Mouse (Mus musculus): ENCODE results near the gene Rcn3. TPM values are rescaled to one million over a fixed set of nuclear protein-coding genes. Genes with fewer than 3 reads are reported as not detected.

Gene Rcn3
- polyA plus RNA-seq, 1 experiment from 2014 or later: 5.1 TPM

- Histone ChIP-seq H3K79me2 (ENCODE audit: inconsistent target) (peaks cover 81% of the 10 kb centered on the region), H3K27ac (no peak overlapping the region), H3K4me3 (ENCODE audit: inconsistent target) (no peak overlapping the region), H3K36me3 (ENCODE audit: inconsistent target) (peaks cover 27% of the 10 kb centered on the region)
- 93% methylated on average over 25 of the region's 38 CpGs for WGBS (ENCODE audit: missing documents)
Observed at GRCm38 (mm10) chr7:45048001-45048890, 43.8 kb downstream of the Rcn3 start.

DNA sequence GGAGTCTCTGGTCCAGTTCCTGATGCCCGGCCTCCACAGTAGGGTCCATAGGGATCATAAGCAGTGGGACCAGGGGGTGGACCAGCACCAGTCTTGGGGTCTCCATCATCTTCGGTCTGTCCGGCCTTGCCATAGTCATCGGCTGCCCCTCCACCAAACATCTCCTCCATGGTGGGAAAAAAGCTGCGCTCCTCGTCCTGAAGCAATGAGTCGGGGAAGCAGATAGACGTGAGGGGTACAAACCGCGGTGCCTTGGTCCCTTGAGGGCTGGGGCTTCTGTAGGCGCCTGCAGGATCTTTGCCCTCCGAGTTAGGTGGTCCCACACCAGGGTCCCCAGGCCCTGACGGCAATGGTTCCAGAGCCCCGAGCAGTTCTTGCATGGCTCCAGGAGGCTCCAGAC, 44.5 kb downstream of the Rcn3 start:
- H3K36me3 ChIP-seq (ENCODE audit: inconsistent target): peaks cover 35% of the 10 kb centered on the region
- peaks cover 84% of the 10 kb centered on the region for H3K79me2 ChIP-seq (ENCODE audit: inconsistent target)
- no peak overlapping the region for H3K27ac ChIP-seq
- H3K4me3 ChIP-seq (ENCODE audit: inconsistent target): no peak overlapping the region
- WGBS (ENCODE audit: missing documents): over 99% methylated on average over 14 of the region's 14 CpGs

GRCm38 (mm10) chr7:45046853-45047350, 45.1 kb downstream of the Rcn3 start:
- H3K27ac ChIP-seq: no peak overlapping the region
- 93% methylated on average over 21 of the region's 26 CpGs for WGBS (ENCODE audit: missing documents)
- H3K36me3 ChIP-seq (ENCODE audit: inconsistent target): peaks cover 41% of the 10 kb centered on the region
- no peak overlapping the region for H3K4me3 ChIP-seq (ENCODE audit: inconsistent target)
- H3K79me2 ChIP-seq (ENCODE audit: inconsistent target): peaks cover 84% of the 10 kb centered on the region

GRCm38 (mm10) chr7:45045741-45046140, 46.3 kb downstream of the Rcn3 start:
- Histone ChIP-seq H3K4me3 (ENCODE audit: inconsistent target) (no peak overlapping the region), H3K27ac (no peak overlapping the region), H3K36me3 (ENCODE audit: inconsistent target) (peaks cover 52% of the 10 kb centered on the region), H3K79me2 (ENCODE audit: inconsistent target) (peaks cover 84% of the 10 kb centered on the region)
- WGBS (ENCODE audit: missing documents): 95% methylated on average over 13 of the region's 22 CpGs

GRCm38 (mm10) chr7:45043307-45043706, 48.7 kb downstream of the Rcn3 start:
- Histone ChIP-seq H3K36me3 (ENCODE audit: inconsistent target) (peaks cover 55% of the 10 kb centered on the region), H3K79me2 (ENCODE audit: inconsistent target) (peaks cover 70% of the 10 kb centered on the region; the same call in 1 of the 2 replicates), H3K4me3 (ENCODE audit: inconsistent target) (no peak overlapping the region), H3K27ac (no peak overlapping the region)
- 95% methylated on average over 12 of the region's 14 CpGs for WGBS (ENCODE audit: missing documents)

GRCm38 (mm10) chr7:45040851-45041250, 51.2 kb downstream of the Rcn3 start:
- Histone ChIP-seq H3K79me2 (ENCODE audit: inconsistent target) (peaks cover 76% of the 10 kb centered on the region; the same call in 1 of the 2 replicates), H3K36me3 (ENCODE audit: inconsistent target) (peaks cover 57% of the 10 kb centered on the region), H3K4me3 (ENCODE audit: inconsistent target) (no peak overlapping the region), H3K27ac (no peak overlapping the region)
- WGBS (ENCODE audit: missing documents): 91% methylated on average over 9 of the region's 9 CpGs

- Histone ChIP-seq H3K27ac (no peak overlapping the region), H3K4me3 (ENCODE audit: inconsistent target) (no peak overlapping the region), H3K79me2 (ENCODE audit: inconsistent target) (peaks cover 60% of the 10 kb centered on the region; the same call in 1 of the 2 replicates), H3K36me3 (ENCODE audit: inconsistent target) (peaks cover 63% of the 10 kb centered on the region)
- WGBS (ENCODE audit: missing documents): 99% methylated on average over 9 of the region's 9 CpGs
Observed at GRCm38 (mm10) chr7:45038411-45038810, 53.6 kb downstream of the Rcn3 start.

DNA sequence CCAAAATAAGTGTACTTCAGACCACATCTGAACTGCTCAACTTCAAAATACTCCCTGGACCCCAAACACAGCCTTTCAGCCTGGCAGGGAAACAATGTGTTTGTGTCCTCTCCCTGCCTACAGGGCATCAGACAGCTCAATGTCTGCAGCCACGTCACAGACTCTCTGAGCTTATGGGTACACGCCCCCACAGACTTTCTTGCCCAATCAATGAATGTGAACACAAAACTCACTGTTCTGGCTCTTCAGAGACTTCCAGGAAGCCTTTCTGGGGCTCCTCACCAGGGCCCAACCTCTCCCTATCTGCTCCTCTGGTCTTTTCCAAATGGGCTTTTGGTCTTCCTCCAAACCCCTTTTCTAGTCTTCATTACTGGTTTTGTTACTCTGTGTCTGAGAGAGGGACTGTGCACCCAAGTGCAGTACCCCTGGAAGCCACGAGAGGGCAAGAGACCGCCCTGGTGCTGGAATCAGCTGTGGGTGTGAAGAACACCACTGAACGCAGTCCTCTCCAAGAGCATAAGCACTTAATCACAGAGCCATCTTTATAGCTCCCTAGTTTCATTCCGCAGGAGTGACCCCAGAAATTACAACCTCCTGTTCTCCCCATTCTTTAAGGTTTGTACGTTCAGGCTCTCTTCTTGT, 54.2 kb downstream of the Rcn3 start:
- WGBS (ENCODE audit: missing documents): 68% methylated on average over 7 of the region's 7 CpGs
- Histone ChIP-seq H3K4me3 (ENCODE audit: inconsistent target) (no peak overlapping the region), H3K27ac (no peak overlapping the region), H3K79me2 (ENCODE audit: inconsistent target) (peaks cover 55% of the 10 kb centered on the region; the same call in 1 of the 2 replicates), H3K36me3 (ENCODE audit: inconsistent target) (peaks cover 63% of the 10 kb centered on the region)

DNA sequence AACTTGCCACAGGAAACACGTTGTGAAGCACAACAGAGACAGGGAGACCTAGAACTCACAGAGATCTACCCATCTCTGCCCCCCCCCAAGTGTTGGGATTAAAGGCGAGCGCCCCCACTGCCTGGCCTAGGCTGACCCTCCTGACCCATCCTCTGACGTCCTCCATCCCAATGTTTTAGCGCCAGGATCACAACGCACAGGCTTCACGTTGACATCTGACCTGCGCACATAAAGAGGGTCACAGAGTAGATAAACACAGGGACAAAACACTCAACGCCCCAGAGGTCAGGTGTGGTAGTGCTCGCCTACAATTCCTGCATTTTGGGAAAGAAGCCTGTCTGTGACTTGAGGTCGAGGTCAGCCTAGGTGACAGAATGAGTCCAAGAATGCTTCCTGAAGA, 55.3 kb downstream of the Rcn3 start:
- 96% methylated on average over 11 of the region's 11 CpGs for WGBS (ENCODE audit: missing documents)
- Histone ChIP-seq H3K4me3 (ENCODE audit: inconsistent target) (no peak overlapping the region), H3K79me2 (ENCODE audit: inconsistent target) (peaks cover 44% of the 10 kb centered on the region; the same call in 1 of the 2 replicates), H3K36me3 (ENCODE audit: inconsistent target) (peaks cover 61% of the 10 kb centered on the region), H3K27ac (no peak overlapping the region)

- peaks cover 33% of the 10 kb centered on the region; the same call in 1 of the 2 replicates for H3K79me2 ChIP-seq (ENCODE audit: inconsistent target)
- no peak overlapping the region for H3K4me3 ChIP-seq (ENCODE audit: inconsistent target)
- H3K27ac ChIP-seq: no peak overlapping the region
- H3K36me3 ChIP-seq (ENCODE audit: inconsistent target): peaks cover 62% of the 10 kb centered on the region
- 65% methylated on average over 3 of the region's 3 CpGs for WGBS (ENCODE audit: missing documents)
Observed at GRCm38 (mm10) chr7:45035631-45036030, 56.4 kb downstream of the Rcn3 start.

- Histone ChIP-seq H3K79me2 (ENCODE audit: inconsistent target) (peaks cover 26% of the 10 kb centered on the region; the same call in 1 of the 2 replicates), H3K36me3 (ENCODE audit: inconsistent target) (peaks cover 67% of the 10 kb centered on the region), H3K27ac (no peak overlapping the region), H3K4me3 (ENCODE audit: inconsistent target) (no peak overlapping the region)
- 96% methylated on average over 15 of the region's 19 CpGs for WGBS (ENCODE audit: missing documents)
Observed at GRCm38 (mm10) chr7:45033722-45034359, 58.2 kb downstream of the Rcn3 start.

Other genes starting within 250 kb of the Rcn3 start
- gene Akt1s1, start 243.2 kb downstream of the Rcn3 start, polyA plus RNA-seq (2018): 33.4 to 56.3 TPM (median 49.1 TPM) in 3 replicates
- 25.6 to 51.8 TPM (median 28.3 TPM) in 3 replicates for gene Tbc1d17, start 243.1 kb downstream of the Rcn3 start, polyA plus RNA-seq (2018)
- gene Pnkp, start 235.1 kb downstream of the Rcn3 start, polyA plus RNA-seq (2018): 17.4 to 42.4 TPM (median 36.1 TPM) in 3 replicates
- 38.5 to 61.7 TPM (median 49.4 TPM) in 3 replicates for gene Ptov1, start 222.4 kb downstream of the Rcn3 start, polyA plus RNA-seq (2018)
- gene Med25, start 199.5 kb downstream of the Rcn3 start, polyA plus RNA-seq (2018): 24.5 to 28.2 TPM (median 26.1 TPM) in 3 replicates
- 4.6 to 8.8 TPM (median 6.1 TPM) in 3 replicates for gene Fuz, start 196.1 kb downstream of the Rcn3 start, polyA plus RNA-seq (2018)
- 49.8 to 76.6 TPM (median 75.0 TPM) in 3 replicates for gene Ap2a1, start 162.7 kb downstream of the Rcn3 start, polyA plus RNA-seq (2018)
- gene Tsks, start 149.0 kb downstream of the Rcn3 start, polyA plus RNA-seq (2018): not detected in 3 replicates
- gene Cpt1c, start 117.4 kb downstream of the Rcn3 start, polyA plus RNA-seq (2018): not detected in 3 replicates
- gene Prmt1, start 105.7 kb downstream of the Rcn3 start, polyA plus RNA-seq (2018): 53.7 to 169 TPM (median 55.6 TPM) in 3 replicates
- 30.9 to 55.5 TPM (median 35.0 TPM) in 3 replicates for gene Irf3, start 94.6 kb downstream of the Rcn3 start, polyA plus RNA-seq (2018)
- 10.9 to 14.5 TPM (median 12.9 TPM) in 3 replicates for gene Bcl2l12, start 93.5 kb downstream of the Rcn3 start, polyA plus RNA-seq (2018)
- 32.6 to 36.9 TPM (median 32.9 TPM) in 3 replicates for gene Scaf1, start 75.9 kb downstream of the Rcn3 start, polyA plus RNA-seq (2018)
- 23.5 to 51.8 TPM (median 29.9 TPM) in 3 replicates for gene Rras, start 74.3 kb downstream of the Rcn3 start, polyA plus RNA-seq (2018)
- 15.5 to 17.7 TPM (median 17.1 TPM) in 3 replicates for gene Prr12, start 39.3 kb downstream of the Rcn3 start, polyA plus RNA-seq (2018)
- 40.1 to 50.7 TPM (median 45.7 TPM) in 3 replicates for gene Nosip, start 29.8 kb downstream of the Rcn3 start, polyA plus RNA-seq (2018)
- 19.0 to 31.7 TPM (median 28.6 TPM) in 3 replicates for gene Prrg2, start 29.5 kb downstream of the Rcn3 start, polyA plus RNA-seq (2018)
- 84.4 to 284 TPM (median 160 TPM) in 3 replicates for gene Fcgrt, start 11.6 kb upstream of the Rcn3 start, polyA plus RNA-seq (2018)
- 1,184 to 1,556 TPM (median 1,388 TPM) in 3 replicates for gene Rps11, start 32.2 kb upstream of the Rcn3 start, polyA plus RNA-seq (2018)
- gene Rpl13a, start 36.5 kb upstream of the Rcn3 start, polyA plus RNA-seq (2018): 804 to 2,026 TPM (median 1,578 TPM) in 3 replicates
- not detected in 3 replicates for gene Gm45713, start 44.0 kb upstream of the Rcn3 start, polyA plus RNA-seq (2018)
- 4.4 to 9.9 TPM (median 8.0 TPM) in 3 replicates for gene Flt3l, start 44.2 kb upstream of the Rcn3 start, polyA plus RNA-seq (2018)
- gene Pih1d1, start 62.1 kb upstream of the Rcn3 start, polyA plus RNA-seq (2018): 34.1 to 75.8 TPM (median 39.7 TPM) in 3 replicates
- gene Aldh16a1, start 62.4 kb upstream of the Rcn3 start, polyA plus RNA-seq (2018): 13.0 to 39.0 TPM (median 19.2 TPM) in 3 replicates
- not detected in 3 replicates for gene Slc17a7, start 71.7 kb upstream of the Rcn3 start, polyA plus RNA-seq (2018)
- gene Gfy, start 87.3 kb upstream of the Rcn3 start, polyA plus RNA-seq (2018): not detected in 3 replicates
- gene Pth2, start 88.8 kb upstream of the Rcn3 start, polyA plus RNA-seq (2018): not detected in 3 replicates
- not detected in 3 replicates for gene Ccdc155, start 112.7 kb upstream of the Rcn3 start, polyA plus RNA-seq (2018)
- gene Dkkl1, start 119.9 kb upstream of the Rcn3 start, polyA plus RNA-seq (2018): not detected in 3 replicates
- not detected in 3 replicates for gene Tead2, start 123.5 kb upstream of the Rcn3 start, polyA plus RNA-seq (2018)
- 88.2 to 139 TPM (median 131 TPM) in 3 replicates for gene Cd37, start 146.9 kb upstream of the Rcn3 start, polyA plus RNA-seq (2018)
- gene Slc6a16, start 148.9 kb upstream of the Rcn3 start, polyA plus RNA-seq (2018): not detected in 3 replicates
- not detected in 3 replicates for gene Slc6a21, start 185.3 kb upstream of the Rcn3 start, polyA plus RNA-seq (2018)
- gene Trpm4, start 241.6 kb upstream of the Rcn3 start, polyA plus RNA-seq (2018): 4.2 to 6.1 TPM (median 4.7 TPM) in 3 replicates
- gene Hrc, start 243.1 kb upstream of the Rcn3 start, polyA plus RNA-seq (2018): not detected in 3 replicates

Data from macrophage (primary cell).